Mouse (Mus musculus): Measurements from ENCODE around the gene Zfp426. TPM values are rescaled to one million over a fixed set of nuclear protein-coding genes. Genes with fewer than 3 reads are reported as not detected.
A peak's percentile ranks its signal among the peaks of the same experiment; 100 is the strongest.

The Zfp426 gene
- total RNA-seq, 2 experiments from 2014 or later = 11.6 to 19.3 TPM

DNA sequence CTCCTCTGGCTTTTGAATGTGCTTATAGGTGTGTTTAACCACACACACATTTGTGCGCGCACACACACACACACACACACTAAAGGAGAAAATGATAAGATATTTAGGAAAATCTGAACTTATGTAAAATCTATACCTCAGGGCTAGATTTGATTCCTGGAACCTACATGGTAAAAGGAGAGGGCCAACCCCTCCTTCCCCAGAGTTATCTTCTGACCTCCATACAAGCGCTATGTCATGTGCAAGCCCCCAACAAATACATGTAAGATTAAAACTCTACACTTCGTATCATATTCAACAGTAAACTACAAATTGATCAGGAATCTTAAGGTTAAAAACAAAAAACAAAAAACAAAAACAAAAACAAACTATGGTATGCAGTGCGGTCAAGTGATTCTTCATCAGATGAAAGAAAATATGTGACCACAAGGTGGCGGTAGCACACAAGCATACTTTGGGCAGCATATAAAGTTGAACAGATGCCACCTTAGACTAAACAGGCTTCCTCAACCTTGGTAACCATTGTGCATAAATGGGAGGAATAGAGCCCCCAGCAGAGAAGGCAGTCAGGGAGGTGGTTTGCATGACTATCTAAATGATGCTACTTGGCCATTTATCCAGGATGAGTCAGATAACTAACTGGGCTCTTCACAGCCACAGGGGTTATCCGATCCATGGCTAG lies 25.6 kb downstream of the Zfp426 start:
- ATAC-seq (replicated peaks; ENCODE audit: low FRiP score, poor library complexity, severe bottlenecking) = peak; percentile 70; the same call in 1 of the 2 replicates

DNA sequence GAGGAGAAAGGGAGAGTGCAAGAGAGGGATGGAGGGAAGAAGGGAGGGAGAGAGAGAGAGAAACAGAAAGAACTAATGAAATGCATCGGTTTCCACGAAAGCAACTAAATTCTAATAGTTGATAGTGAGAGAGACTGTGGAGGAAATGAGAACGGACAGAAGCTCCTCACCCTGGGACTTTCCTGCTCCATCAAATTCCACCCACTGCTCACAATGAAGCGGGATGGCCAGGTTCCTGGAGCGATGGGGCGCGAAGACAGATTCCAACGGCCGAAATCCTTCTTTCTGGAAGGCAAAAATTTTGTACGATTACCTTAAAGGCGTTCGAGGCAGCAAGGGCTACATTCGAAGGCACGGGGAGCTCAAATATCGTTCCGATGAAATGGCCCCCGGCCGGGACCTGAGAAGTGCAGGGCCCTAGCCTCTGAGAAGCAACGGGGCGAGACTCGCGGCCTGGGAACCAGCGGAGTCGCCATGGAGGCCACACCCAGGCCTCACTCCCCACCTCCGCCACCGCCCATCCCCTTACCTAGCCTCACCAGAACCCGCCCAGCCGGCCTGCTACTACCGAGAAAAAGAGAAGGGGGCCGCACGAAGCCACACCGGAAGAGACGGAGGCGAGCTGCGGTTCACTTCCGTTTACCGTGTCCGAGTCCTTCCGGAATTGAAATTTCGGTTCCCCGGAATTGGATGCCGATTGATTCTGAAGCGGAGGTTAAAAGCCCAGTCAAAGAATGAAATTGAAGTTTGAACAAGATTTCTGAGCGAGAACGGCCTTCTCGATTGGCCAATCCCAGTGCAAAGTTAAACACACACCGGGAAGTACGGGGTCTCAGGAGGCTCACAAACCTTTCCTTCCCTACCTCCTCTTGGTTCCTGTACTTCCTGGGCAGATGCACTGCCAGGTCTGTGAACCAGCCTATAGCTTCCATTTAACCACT lies 32.9 kb downstream of the Zfp426 start, which contains the start of gene Zfp26:
Zfp26 (minus strand) TSS at position 786 of the 941 bp plus-strand sequence.
- ATAC-seq (replicated peaks; ENCODE audit: low FRiP score, poor library complexity, severe bottlenecking) = peak; percentile 98

DNA sequence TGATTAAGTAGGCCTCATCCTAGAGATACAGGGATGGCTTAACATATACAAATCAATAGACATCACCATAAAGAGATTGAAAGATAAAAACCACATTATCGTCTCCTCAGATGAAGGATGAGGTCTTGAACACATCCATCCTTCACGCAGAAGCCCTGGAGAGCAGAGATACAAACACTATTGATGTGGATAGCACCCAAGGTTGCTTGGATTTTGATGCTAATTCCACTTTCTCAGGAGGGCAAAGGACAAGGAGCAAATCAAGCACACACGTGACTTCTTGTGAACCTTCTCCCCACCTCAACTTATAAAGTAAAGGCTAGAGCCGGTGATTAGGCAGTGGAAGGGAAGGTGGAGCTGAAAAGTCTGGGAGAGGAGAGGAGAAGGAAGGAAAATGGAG lies 38.9 kb downstream of the Zfp426 start:
- ATAC-seq (replicated peaks; ENCODE audit: low FRiP score, poor library complexity, severe bottlenecking) = no peak

DNA sequence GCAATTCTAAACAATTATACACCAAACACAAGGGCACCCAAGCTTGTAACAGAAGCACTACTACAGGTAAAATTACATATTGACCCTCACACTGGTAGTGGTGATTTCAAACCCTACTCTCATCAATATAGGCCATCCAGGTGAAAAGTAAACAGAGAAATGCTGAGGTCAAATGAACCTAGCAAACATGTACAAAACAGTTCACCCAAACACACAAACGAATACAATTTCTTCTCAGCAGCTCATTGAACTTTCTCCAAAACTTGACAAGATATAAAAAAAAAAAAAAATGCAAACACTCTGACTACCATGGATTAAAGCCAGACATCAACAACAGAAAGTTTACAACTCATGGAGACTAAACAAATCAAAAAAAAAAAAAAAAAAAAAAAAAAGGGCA lies 41.1 kb downstream of the Zfp426 start:
- no peak for ATAC-seq (replicated peaks; ENCODE audit: low FRiP score, poor library complexity, severe bottlenecking)

DNA sequence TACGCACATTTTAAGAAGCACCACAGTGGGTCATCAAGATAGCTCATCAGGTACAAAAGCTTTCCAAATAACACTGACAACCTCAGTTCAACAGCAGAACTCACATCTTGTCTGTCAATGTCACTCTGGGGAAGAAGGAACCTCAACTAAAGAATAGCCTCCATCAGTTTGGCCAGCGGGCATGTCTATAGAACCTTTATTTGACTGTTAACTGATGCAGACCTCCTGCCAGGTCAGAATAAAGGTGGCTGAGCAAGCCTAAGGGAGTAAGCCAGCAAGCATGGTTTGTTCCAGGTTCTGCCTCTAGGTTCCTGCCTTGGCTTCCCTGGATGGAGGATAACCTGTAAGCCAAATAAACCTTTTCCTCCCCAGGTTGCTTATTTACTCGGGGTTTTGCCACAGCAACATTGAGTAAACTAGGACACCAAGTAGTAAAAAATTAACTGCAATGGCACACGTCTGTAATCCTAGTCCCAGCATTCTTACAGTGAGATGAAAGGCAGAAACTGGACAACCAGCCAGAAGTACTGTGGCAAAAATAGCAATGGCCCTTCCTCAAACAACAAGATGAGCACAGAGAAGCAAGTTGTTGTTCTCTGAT lies 49.3 kb downstream of the Zfp426 start:
- ATAC-seq (replicated peaks; ENCODE audit: low FRiP score, poor library complexity, severe bottlenecking) = no peak

DNA sequence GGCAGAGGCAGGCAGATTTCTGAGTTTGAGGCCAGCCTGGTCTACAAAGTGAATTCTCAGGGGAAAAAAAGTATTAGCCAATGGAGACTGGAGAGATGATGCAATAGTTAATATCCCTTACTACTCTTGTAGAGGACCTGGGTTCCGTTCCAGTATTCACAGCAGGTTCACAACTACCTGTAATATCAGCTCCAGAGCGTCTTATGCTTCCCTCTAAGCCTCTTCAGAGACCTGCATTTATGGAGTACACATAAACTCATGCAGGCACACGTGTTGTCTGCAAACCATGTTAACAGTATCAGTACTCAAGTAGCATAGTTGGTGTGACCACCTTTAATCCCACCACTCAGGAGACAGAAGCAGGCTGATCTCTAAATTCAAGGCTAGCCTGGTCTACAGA lies 62.5 kb downstream of the Zfp426 start:
- no peak for ATAC-seq (replicated peaks; ENCODE audit: low FRiP score, poor library complexity, severe bottlenecking)

Other genes starting within 250 kb of the Zfp426 start
- not detected in 2 replicates for gene Olfr39, start 210.4 kb downstream of the Zfp426 start, total RNA-seq (2015; ENCODE audit: low replicate concordance)
- gene Olfr39, start 210.4 kb downstream of the Zfp426 start, total RNA-seq (2017; ENCODE audit: low replicate concordance) = not detected in 2 replicates
- gene Olfr873, start 194.2 kb downstream of the Zfp426 start, total RNA-seq (2015; ENCODE audit: low replicate concordance) = not detected in 2 replicates
- gene Olfr873, start 194.2 kb downstream of the Zfp426 start, total RNA-seq (2017; ENCODE audit: low replicate concordance) = not detected in 2 replicates
- not detected in 2 replicates for gene Olfr18, start 156.7 kb downstream of the Zfp426 start, total RNA-seq (2015; ENCODE audit: low replicate concordance)
- not detected in 2 replicates for gene Olfr18, start 156.7 kb downstream of the Zfp426 start, total RNA-seq (2017; ENCODE audit: low replicate concordance)
- gene Zfp560, start 107.6 kb downstream of the Zfp426 start, total RNA-seq (2015; ENCODE audit: low replicate concordance) = 4.0 and 5.0 TPM in 2 replicates
- 5.6 TPM in 1 of 2 replicates, not detected in the other for gene Zfp560, start 107.6 kb downstream of the Zfp426 start, total RNA-seq (2017; ENCODE audit: low replicate concordance)
- 5.0 and 9.2 TPM in 2 replicates for gene Zfp26, start 32.6 kb downstream of the Zfp426 start, total RNA-seq (2015; ENCODE audit: low replicate concordance)
- 2.7 and 24.4 TPM in 2 replicates for gene Zfp26, start 32.6 kb downstream of the Zfp426 start, total RNA-seq (2017; ENCODE audit: low replicate concordance)
- gene Zfp266, start 28.7 kb upstream of the Zfp426 start, total RNA-seq (2015; ENCODE audit: low replicate concordance) = 10.9 and 20.9 TPM in 2 replicates
- gene Zfp266, start 28.7 kb upstream of the Zfp426 start, total RNA-seq (2017; ENCODE audit: low replicate concordance) = 8.7 and 10.1 TPM in 2 replicates
- 1.8 and 4.2 TPM in 2 replicates for gene Zfp846, start 88.5 kb upstream of the Zfp426 start, total RNA-seq (2015; ENCODE audit: low replicate concordance)
- gene Zfp846, start 88.5 kb upstream of the Zfp426 start, total RNA-seq (2017; ENCODE audit: low replicate concordance) = 0.77 and 5.4 TPM in 2 replicates
- 158 and 182 TPM in 2 replicates for gene Ubl5, start 150.1 kb upstream of the Zfp426 start, total RNA-seq (2015; ENCODE audit: low replicate concordance)
- gene Ubl5, start 150.1 kb upstream of the Zfp426 start, total RNA-seq (2017; ENCODE audit: low replicate concordance) = 36.3 and 42.1 TPM in 2 replicates
- gene Fbxl12, start 152.0 kb upstream of the Zfp426 start, total RNA-seq (2015; ENCODE audit: low replicate concordance) = 21.3 and 21.8 TPM in 2 replicates
- 4.6 and 11.6 TPM in 2 replicates for gene Fbxl12, start 152.0 kb upstream of the Zfp426 start, total RNA-seq (2017; ENCODE audit: low replicate concordance)
- 4.2 and 10.1 TPM in 2 replicates for gene Pin1, start 159.3 kb upstream of the Zfp426 start, total RNA-seq (2015; ENCODE audit: low replicate concordance)
- 6.3 and 8.5 TPM in 2 replicates for gene Pin1, start 159.3 kb upstream of the Zfp426 start, total RNA-seq (2017; ENCODE audit: low replicate concordance)